Mouse (Mus musculus) midbrain, embryonic 11.5 days (tissue): ENCODE results near the gene Cars2. TPM values are rescaled to one million over a fixed set of nuclear protein-coding genes. Genes with fewer than 3 reads are reported as not detected.

Experiments used
- ATAC-seq: fragments of 200-750 bp; cut with Nextera tagmentation; 2 replicates; pipeline ENCODE4 v1.8.0; 2017; ENCODE audit warnings: moderate TSS enrichment, moderate library complexity; ENCODE audit not compliant: low FRiP score
- DNase-seq: peaks from one replicate; pipeline ENCODE4 v3.0.0; 2015; ENCODE audit warnings: low spot score; ENCODE audit errors: missing footprints
- H3K27ac ChIP-seq: fragments of 300-500 bp; sonication (generic); 2 replicates; pipeline ENCODE4 v1.5.1; 2014; ENCODE audit warnings: low read depth, low read length
- H3K27me3 ChIP-seq: fragments of 300-500 bp; sonication (generic); 2 replicates; pipeline ENCODE4 v1.6.1; 2014; ENCODE audit warnings: mild to moderate bottlenecking, low read length, moderate library complexity, mixed read lengths; ENCODE audit not compliant: control insufficient read depth, insufficient read depth
- H3K36me3 ChIP-seq: fragments of 300-500 bp; sonication (generic); 2 replicates; pipeline ENCODE4 v1.6.1; 2014; ENCODE audit warnings: mild to moderate bottlenecking, low read length, moderate library complexity, mixed read lengths; ENCODE audit not compliant: control insufficient read depth, insufficient read depth
- H3K4me1 ChIP-seq: fragments of 300-500 bp; sonication (generic); 2 replicates; pipeline ENCODE4 v1.6.1; 2014; ENCODE audit warnings: low read length; ENCODE audit not compliant: control insufficient read depth, insufficient read depth
- H3K4me2 ChIP-seq: fragments of 300-500 bp; sonication (generic); 2 replicates; pipeline ENCODE4 v1.6.1; 2014; ENCODE audit warnings: mild to moderate bottlenecking, moderate library complexity
- H3K4me3 ChIP-seq: fragments of 300-500 bp; sonication (generic); 2 replicates; pipeline ENCODE4 v1.5.1; 2014; ENCODE audit warnings: low read depth, low read length
- H3K9ac ChIP-seq: fragments of 300-500 bp; sonication (generic); 2 replicates; pipeline ENCODE4 v1.6.1; 2014; ENCODE audit warnings: low read length
- H3K9me3 ChIP-seq: fragments of 300-500 bp; sonication (generic); 2 replicates; pipeline ENCODE4 v1.6.1; 2016; ENCODE audit warnings: low read length; ENCODE audit not compliant: control insufficient read depth
- WGBS: fragments of 180-500 bp; shearing (Covaris S2); extraction: QIAGEN DNeasy Blood & Tissue Kit; methylation state at CpG from one replicate; pipeline ENCODE4 v1.1.7; 2014; 5-methylcytosine and 5-hydroxymethylcytosine counted together
- polyA plus RNA-seq: library from polyadenylated mRNA; unstranded; fragments of >200 nt; fragmentation: Nextera tagmentation; extraction: Ambion mirVana; gene quantifications from 2 replicates; pipeline ENCODE4 v1.2.1, GENCODE M21; 2014

Gene Cars2
- polyA plus RNA-seq, 1 experiment from 2014 or later: 20.3 TPM

DNA sequence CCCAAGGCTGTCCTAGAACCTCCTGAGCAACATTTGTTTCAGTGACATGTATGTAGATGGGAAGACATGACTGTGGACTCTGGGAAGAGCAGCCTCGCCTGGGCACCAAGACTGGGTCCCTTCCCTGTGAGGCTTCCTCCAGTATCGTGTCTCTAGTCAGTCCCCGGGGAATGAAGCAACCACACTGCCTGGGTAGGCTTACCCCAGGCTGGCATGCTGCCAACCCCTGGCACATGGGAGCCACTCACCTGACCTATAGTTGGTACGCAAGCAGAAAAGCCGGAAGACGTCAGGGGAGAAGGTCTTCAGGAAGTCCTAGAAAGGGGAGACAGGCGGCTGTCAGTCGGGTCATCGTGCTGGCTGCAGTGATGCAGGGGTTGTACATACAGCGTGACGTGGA is 31.9 kb downstream of the Cars2 start:
- no peak for DNase-seq
- no peak overlapping the region for H3K4me3 ChIP-seq
- no peaks in the 10 kb centered on the region for H3K9me3 ChIP-seq
- ATAC-seq: no peak
- H3K27me3 ChIP-seq: no peaks in the 10 kb centered on the region
- WGBS: 95% methylated on average over 11 of the region's 11 CpGs
- no peak overlapping the region for H3K27ac ChIP-seq
- H3K4me1 ChIP-seq: no peaks in the 10 kb centered on the region
- no peak overlapping the region for H3K4me2 ChIP-seq
- no peak overlapping the region for H3K9ac ChIP-seq
- 0 out of 2 replicates have a peak, but pooled peaks cover 2% of the 10 kb centered on the region for H3K36me3 ChIP-seq

DNA sequence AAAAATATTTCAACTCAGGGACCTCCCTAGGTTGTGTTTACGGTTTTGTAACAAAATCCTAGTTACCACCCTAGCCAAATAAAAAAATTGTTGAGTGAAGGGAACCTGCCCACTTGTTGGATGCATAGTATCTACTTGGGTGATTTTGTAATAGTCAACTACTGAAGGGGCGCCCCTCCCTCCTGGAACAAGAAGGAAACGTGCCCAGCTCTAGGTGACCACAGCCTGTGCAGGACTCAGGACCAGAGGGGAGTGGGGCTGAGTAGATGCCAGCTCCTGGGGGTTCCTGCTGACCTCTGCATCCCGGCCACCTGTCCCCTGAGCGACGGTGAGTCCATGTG is 32.6 kb downstream of the Cars2 start:
- H3K4me2 ChIP-seq: no peak overlapping the region
- 94% methylated on average over 6 of the region's 6 CpGs for WGBS
- no peaks in the 10 kb centered on the region for H3K9me3 ChIP-seq
- H3K27ac ChIP-seq: no peak overlapping the region
- H3K27me3 ChIP-seq: no peaks in the 10 kb centered on the region
- no peak overlapping the region for H3K9ac ChIP-seq
- peaks cover 3% of the 10 kb centered on the region; the same call in 1 of the 2 replicates for H3K36me3 ChIP-seq
- no peak overlapping the region for H3K4me3 ChIP-seq
- ATAC-seq: no peak
- no peak for DNase-seq
- no peaks in the 10 kb centered on the region for H3K4me1 ChIP-seq

DNA sequence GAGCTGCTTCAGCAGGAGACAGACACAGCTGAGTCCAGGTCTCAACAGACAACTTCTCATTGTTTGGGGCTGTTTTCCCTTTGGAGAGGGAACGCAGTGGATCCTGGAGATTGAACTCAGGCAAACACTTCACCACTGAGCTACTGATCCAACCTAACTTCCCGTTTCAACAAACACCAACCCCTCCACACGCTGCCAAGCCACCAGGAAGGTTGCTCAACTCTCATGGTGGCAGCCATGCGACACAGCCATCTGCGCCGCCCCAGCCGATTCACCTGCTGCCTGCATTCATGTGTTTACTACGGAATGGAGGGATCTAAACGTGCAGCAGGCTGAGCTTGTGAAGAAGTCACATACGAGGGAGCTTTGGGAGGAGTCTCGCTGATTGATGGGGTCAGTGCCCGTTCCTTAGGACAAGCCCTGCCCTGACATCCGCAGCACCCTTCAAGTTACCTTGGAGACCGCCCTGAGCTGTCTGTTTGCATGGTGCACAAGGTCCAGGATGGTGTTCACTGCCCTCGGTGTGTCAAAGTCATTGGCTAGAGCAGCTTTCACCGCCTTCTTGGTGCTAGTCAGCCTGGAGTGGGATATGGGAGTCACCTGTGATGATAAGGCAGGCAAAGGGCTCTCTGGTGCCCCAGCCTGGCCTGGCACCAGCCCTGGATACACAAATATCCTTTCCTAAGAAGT is 33.1 kb downstream of the Cars2 start:
- Histone ChIP-seq H3K27me3 (no peaks in the 10 kb centered on the region), H3K4me3 (no peak overlapping the region), H3K4me1 (no peaks in the 10 kb centered on the region), H3K27ac (no peak overlapping the region), H3K4me2 (no peak overlapping the region), H3K36me3 (peaks cover 8% of the 10 kb centered on the region; the same call in 1 of the 2 replicates), H3K9me3 (no peaks in the 10 kb centered on the region), H3K9ac (no peak overlapping the region)
- ATAC-seq (no peak), DNase-seq (no peak)
- 87% methylated on average over 16 of the region's 16 CpGs for WGBS

DNA sequence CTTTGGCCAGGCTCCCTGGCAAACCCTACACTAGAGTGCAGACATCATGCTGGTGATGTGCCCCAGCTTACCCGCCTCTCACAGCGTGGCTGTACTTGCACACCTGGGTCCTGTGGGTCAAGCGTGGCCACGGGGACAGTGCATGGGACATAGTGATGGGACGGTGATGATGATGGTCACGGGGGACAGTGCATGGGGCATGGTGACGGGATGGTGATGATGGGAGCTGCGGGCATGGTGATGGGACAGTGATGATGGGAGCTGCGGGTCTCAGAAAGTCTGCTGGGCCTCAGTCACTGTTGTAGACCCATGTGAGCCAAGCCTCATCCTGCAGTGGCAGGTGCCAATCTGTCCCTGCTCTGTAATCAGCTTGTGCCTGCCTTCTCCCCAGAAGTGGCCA is 34.3 kb downstream of the Cars2 start:
- Histone ChIP-seq H3K36me3 (peaks cover 19% of the 10 kb centered on the region; the same call in 1 of the 2 replicates), H3K4me3 (no peak overlapping the region), H3K4me2 (no peak overlapping the region), H3K9ac (no peak overlapping the region), H3K27me3 (no peaks in the 10 kb centered on the region), H3K27ac (no peak overlapping the region), H3K4me1 (no peaks in the 10 kb centered on the region), H3K9me3 (no peaks in the 10 kb centered on the region)
- ATAC-seq (no peak), DNase-seq (no peak)
- WGBS: 97% methylated on average over 9 of the region's 9 CpGs

DNA sequence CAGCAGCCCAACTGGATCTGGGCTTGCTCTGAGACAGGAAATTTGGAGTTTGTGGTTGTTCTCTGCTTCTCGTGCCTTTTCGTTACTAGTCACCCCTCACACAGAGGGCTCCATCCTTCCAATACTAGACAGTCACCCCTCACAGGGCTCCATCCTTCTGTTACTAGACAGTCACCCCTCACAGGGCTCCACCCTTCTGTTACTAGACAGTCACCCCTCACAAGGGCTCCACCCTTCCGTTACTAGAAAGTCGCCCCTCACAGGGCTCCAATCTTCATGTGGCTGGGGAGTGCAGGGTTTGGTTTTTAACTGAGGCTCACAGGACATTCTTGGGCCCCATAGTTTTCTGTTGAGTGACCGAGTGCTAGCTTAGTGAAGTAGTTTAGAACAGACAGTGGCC is 37.3 kb downstream of the Cars2 start:
- Histone ChIP-seq H3K4me3 (no peak overlapping the region), H3K9ac (no peak overlapping the region), H3K27ac (no peak overlapping the region), H3K4me1 (no peaks in the 10 kb centered on the region), H3K27me3 (no peaks in the 10 kb centered on the region), H3K9me3 (no peaks in the 10 kb centered on the region), H3K4me2 (no peak overlapping the region), H3K36me3 (peaks cover 39% of the 10 kb centered on the region; the same call in 1 of the 2 replicates)
- no peak for ATAC-seq
- DNase-seq: peak; percentile 23
- 92% methylated on average over 5 of the region's 5 CpGs for WGBS

DNA sequence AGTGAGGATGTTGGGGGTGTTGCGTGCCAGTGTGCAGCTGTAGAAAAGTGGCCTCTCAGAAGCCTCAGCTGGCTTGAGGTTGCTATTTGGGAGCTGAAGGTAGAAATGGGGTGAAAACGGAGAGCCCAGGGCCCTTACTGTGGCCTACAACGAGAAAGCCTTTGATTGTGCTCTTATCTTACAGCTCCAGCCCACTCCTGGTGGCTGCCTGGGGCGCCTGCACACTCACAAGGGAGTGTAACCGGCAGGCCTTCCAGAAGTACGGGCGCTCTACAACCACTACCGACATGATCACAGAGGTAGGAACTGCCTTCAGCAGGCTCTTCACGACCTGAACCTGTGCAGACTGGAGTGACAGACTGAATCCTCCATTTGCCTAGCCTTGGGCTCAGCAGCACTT is 37.9 kb downstream of the Cars2 start:
- no peak overlapping the region for H3K27ac ChIP-seq
- DNase-seq: no peak
- no peaks in the 10 kb centered on the region for H3K27me3 ChIP-seq
- WGBS: 90% methylated on average over 9 of the region's 9 CpGs
- no peaks in the 10 kb centered on the region for H3K4me1 ChIP-seq
- H3K9me3 ChIP-seq: no peaks in the 10 kb centered on the region
- ATAC-seq: no peak
- H3K9ac ChIP-seq: no peak overlapping the region
- H3K4me3 ChIP-seq: no peak overlapping the region
- no peak overlapping the region for H3K4me2 ChIP-seq
- peaks cover 39% of the 10 kb centered on the region; the same call in 1 of the 2 replicates for H3K36me3 ChIP-seq

DNA sequence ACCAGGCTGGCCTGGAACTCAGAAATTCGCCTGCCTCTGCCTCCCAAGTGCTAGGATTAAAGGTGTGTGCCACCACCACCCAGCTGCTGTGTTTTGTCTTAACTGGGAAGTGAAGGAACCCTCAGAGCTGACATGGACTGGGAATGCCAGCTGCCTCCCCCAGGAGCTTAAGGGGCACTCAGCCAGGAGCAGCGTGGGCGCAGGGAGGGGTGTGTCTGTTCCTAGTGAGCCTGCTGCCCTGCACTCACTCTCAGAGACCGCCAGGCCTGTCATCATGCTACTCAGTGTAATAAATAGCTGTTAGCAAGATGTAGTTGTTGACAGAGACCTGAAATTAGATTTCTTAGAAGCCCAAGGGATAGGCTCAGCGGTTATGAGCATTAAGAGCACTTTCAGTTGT is 39.6 kb downstream of the Cars2 start:
- Histone ChIP-seq H3K9me3 (no peaks in the 10 kb centered on the region), H3K36me3 (peaks cover 44% of the 10 kb centered on the region; the same call in 1 of the 2 replicates)
- WGBS: 89% methylated on average over 5 of the region's 5 CpGs

DNA sequence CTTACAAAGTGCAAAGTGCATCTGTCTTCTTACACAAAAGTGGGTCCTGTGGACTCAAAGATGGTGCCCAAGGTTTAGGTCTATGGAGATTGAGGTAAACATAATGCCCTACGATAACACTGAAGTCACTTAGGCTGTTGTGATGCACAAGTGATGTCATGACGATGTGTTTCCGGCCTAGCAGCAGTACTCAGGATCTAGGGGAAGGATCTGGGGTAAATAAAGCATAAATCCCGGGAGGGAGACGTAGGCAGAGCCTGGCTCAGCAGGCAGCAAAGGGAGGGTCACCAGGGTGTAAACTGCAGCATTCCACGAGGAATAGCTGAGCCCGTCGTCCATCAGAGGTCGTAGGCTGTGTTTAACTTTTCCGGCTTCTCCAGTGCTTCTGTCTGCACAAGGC is 41.7 kb downstream of the Cars2 start:
- ATAC-seq (no peak), DNase-seq (peak; percentile 72)
- 90% methylated on average over 10 of the region's 10 CpGs for WGBS
- H3K9me3 ChIP-seq: no peaks in the 10 kb centered on the region
- H3K4me3 ChIP-seq: no peak overlapping the region
- H3K27ac ChIP-seq: no peak overlapping the region
- H3K4me2 ChIP-seq: no peak overlapping the region
- H3K27me3 ChIP-seq: no peaks in the 10 kb centered on the region
- H3K9ac ChIP-seq: no peak overlapping the region
- peaks cover 59% of the 10 kb centered on the region for H3K36me3 ChIP-seq
- H3K4me1 ChIP-seq: no peaks in the 10 kb centered on the region

More for the DNA sequence above, 39.6 kb downstream of the Cars2 start:
- ATAC-seq (no peak), DNase-seq (peak; percentile 8)
- Histone ChIP-seq H3K4me1 (no peaks in the 10 kb centered on the region), H3K4me3 (no peak overlapping the region), H3K27me3 (no peaks in the 10 kb centered on the region), H3K9ac (no peak overlapping the region), H3K27ac (no peak overlapping the region), H3K4me2 (no peak overlapping the region)

DNA sequence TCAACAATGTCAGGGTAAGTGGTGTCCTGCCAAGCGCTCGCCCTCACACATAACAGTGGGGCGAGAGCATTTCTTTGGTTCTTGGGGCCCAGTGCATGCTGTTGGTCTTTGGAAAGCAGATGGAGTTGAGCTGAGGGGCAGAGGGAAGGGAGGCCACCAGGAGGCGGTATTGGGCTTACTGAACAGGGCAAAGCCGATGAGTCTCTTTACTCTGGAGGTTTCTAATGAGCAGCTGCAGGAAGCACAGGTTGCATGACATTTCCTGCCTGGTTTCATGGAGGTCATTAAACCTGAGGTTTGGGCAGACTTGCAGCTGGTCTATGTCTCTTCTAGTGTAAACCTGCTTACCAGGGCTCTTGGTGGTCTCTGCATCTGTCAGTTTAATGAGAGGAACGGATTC is 43.8 kb downstream of the Cars2 start:
- 74% methylated on average over 6 of the region's 6 CpGs for WGBS
- Histone ChIP-seq H3K27ac (no peak overlapping the region), H3K27me3 (no peaks in the 10 kb centered on the region), H3K9me3 (no peaks in the 10 kb centered on the region), H3K4me2 (no peak overlapping the region), H3K4me1 (no peaks in the 10 kb centered on the region), H3K4me3 (no peak overlapping the region), H3K36me3 (peaks cover 53% of the 10 kb centered on the region), H3K9ac (no peak overlapping the region)
- ATAC-seq (no peak), DNase-seq (peak; percentile 91)
